Mouse (Mus musculus) cortical plate, adult 2 months (tissue): ENCODE measurements around the gene Sgf29. TPM values are rescaled to one million over a fixed set of nuclear protein-coding genes. Genes with fewer than 3 reads are reported as not detected.

Source experiments
- H3K27ac ChIP-seq: fragments of 200-500 bp; 2 replicates; pipeline ENCODE4 v1.5.1; 2012; ENCODE audit warnings: low read length, control low read depth, inconsistent platforms; ENCODE audit not compliant: insufficient read depth
- H3K4me1 ChIP-seq: fragments of 200-500 bp; 2 replicates; pipeline ENCODE4 v1.6.1; 2011; ENCODE audit warnings: low read length; ENCODE audit not compliant: control insufficient read depth, insufficient read depth
- H3K4me3 ChIP-seq: fragments of 200-500 bp; 2 replicates; pipeline ENCODE4 v1.5.1; 2011; ENCODE audit warnings: mild to moderate bottlenecking, low read length, control low read depth; ENCODE audit not compliant: insufficient read depth
- CTCF ChIP-seq: fragments of 200-500 bp; IDR thresholded peaks from 2 replicates; pipeline ENCODE4 v1.5.1; 2011; ENCODE audit warnings: mild to moderate bottlenecking, control low read depth, low read length; ENCODE audit not compliant: insufficient read depth; ENCODE audit errors: extremely low read depth
- POLR2A ChIP-seq: fragments of 200-500 bp; IDR thresholded peaks from 2 replicates; pipeline ENCODE4 v1.6.1; 2011; ENCODE audit warnings: mild to moderate bottlenecking, low read length, control low read depth; ENCODE audit not compliant: insufficient read depth; ENCODE audit errors: extremely low read depth
- polyA plus RNA-seq: library from polyadenylated mRNA; depleted of rRNA; stranded (reverse); fragments of >200 nt; gene quantifications from 2 replicates; pipeline ENCODE4 v1.2.3, GENCODE M21; 2012

The Sgf29 gene
- polyA plus RNA-seq, 1 experiment: 43.4 TPM

- Histone ChIP-seq H3K4me1 (peaks cover 6% of the 10 kb centered on the region; the same call in 1 of the 2 replicates), H3K4me3 (peak overlapping the region; percentile 74), H3K27ac (no peak overlapping the region)
- TF ChIP-seq CTCF (no peak), POLR2A (no peak)
Measured at GRCm38 (mm10) chr7:126694441-126695051, 45.4 kb downstream of the Sgf29 start.

- H3K27ac ChIP-seq: peak within 1 kb of the TSS; percentile 76
- no peak for TF ChIP-seq CTCF
- TF ChIP-seq POLR2A: 0 out of 2 replicates have a peak, but pooled peaks have one; percentile 3
- H3K4me1 ChIP-seq: peaks cover 6% of the 10 kb centered on the region; the same call in 1 of the 2 replicates
- H3K4me3 ChIP-seq: peak within 1 kb of the TSS; percentile 74
Measured at GRCm38 (mm10) chr7:126695210-126695611, 46.1 kb downstream of the Sgf29 start, which contains the start of gene Bola2. TSS of gene Bola2 (plus strand) at chr7:126695401.

GRCm38 (mm10) chr7:126695631-126696207, 46.6 kb downstream of the Sgf29 start, which contains the start of gene Slx1b:
TSS of gene Slx1b (minus strand) at chr7:126695784.
- peak within 1 kb of the TSS; percentile 74 for H3K4me3 ChIP-seq
- peak within 1 kb of the TSS; percentile 76 for H3K27ac ChIP-seq
- peak; percentile 62; the same call in 1 of the 2 replicates for TF ChIP-seq POLR2A
- peak; percentile 85 for TF ChIP-seq CTCF
- H3K4me1 ChIP-seq: peaks cover 8% of the 10 kb centered on the region; the same call in 1 of the 2 replicates

DNA sequence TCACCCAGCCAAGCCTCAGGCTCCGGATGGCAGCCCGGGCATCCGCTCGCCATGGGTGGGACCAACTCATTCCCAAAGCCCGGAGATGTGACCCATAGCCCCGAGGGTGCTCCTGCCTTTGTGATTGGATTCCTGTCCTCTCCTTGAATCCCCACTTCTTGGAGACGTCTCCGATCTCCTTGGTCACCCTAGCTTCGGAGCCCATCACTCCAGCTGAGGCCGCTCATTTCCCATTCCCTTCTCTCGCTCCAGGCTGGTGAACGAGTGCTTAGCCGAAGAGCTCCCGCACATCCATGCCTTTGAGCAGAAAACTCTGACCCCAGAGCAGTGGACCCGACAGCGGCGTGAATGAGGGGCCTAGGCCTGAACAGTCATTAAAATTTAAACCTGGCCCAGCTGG, 47.2 kb downstream of the Sgf29 start:
- peak overlapping the region; percentile 74 for H3K4me3 ChIP-seq
- H3K27ac ChIP-seq: no peak overlapping the region
- H3K4me1 ChIP-seq: peaks cover 10% of the 10 kb centered on the region; the same call in 1 of the 2 replicates
- 0 out of 2 replicates have a peak, but pooled peaks have one; percentile 8 for TF ChIP-seq POLR2A
- no peak for TF ChIP-seq CTCF

- TF ChIP-seq POLR2A (no peak), CTCF (no peak)
- Histone ChIP-seq H3K4me1 (peaks cover 11% of the 10 kb centered on the region; the same call in 1 of the 2 replicates), H3K4me3 (peak overlapping the region; percentile 74), H3K27ac (no peak overlapping the region)
Measured at GRCm38 (mm10) chr7:126696886-126697285, 47.8 kb downstream of the Sgf29 start.

DNA sequence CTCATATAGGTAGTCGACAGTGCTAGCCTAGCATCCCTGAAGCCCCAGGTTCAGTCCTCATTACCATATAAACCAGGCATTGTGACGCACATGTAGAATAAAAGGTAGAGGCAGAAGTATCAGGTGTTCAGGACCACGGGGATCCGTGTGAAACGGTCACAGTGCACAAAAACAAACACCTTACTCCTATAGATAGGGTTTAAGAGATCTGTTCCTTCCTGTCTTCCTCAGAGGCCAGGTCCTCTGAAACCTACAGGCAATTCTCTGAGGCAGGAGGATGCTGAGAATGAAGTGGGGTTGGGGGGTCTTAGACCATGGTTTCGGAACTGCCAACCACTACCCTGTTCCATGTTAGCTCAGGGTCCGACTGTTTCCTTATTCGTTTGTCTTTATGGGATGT, 48.7 kb downstream of the Sgf29 start:
- no peak overlapping the region for H3K27ac ChIP-seq
- peaks cover 12% of the 10 kb centered on the region; the same call in 1 of the 2 replicates for H3K4me1 ChIP-seq
- TF ChIP-seq CTCF: no peak
- no peak for TF ChIP-seq POLR2A
- H3K4me3 ChIP-seq: no peak overlapping the region

DNA sequence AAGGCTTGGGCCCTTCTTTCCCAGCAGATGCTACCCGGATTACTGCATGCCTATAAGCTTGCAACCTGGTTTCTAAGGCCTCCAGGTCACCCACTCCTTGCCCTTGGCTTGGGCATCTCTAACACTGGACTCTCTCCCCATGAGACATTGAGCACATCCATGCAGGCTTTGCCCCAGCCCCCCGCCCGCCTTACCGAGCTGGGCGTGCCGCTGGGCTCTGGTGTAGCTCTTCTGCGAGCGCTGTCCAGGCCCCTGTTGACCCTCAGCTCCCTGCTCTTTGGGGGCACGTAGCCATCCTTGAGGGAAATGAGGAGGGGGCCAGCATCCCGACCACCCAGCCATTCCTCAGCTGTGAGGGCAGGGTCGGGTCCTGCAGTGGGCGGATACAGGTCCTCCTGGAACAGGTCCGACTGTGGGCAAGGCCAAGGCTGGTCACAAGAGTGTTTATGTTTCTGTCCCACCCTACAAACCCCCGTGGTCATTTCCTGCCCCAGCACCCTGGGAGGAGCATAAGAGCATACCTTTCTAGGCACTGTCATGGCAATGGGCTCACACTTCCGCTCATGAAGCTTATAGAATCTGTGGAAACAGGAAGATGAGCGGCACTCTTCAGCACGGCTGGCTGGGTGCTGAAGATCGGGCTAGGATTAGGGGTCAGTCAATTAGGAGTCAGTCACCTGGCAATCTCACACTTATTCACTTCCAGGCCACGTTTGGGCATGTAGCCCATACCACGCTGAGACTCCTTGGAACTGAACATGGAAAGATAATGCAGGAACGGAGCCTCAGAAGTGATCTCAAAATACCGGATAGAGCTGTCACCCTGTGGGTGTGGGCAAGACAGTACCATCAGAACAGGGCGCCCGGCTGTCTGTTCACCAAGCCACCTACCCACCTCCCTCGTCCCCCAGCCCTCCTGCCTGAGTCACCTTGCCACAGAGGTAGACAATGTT, 51.2 kb downstream of the Sgf29 start:
- no peak overlapping the region for H3K27ac ChIP-seq
- H3K4me3 ChIP-seq: peak overlapping the region; percentile 94; the same call in 1 of the 2 replicates
- TF ChIP-seq POLR2A (no peak), CTCF (no peak)
- H3K4me1 ChIP-seq: peaks cover 10% of the 10 kb centered on the region; the same call in 1 of the 2 replicates

DNA sequence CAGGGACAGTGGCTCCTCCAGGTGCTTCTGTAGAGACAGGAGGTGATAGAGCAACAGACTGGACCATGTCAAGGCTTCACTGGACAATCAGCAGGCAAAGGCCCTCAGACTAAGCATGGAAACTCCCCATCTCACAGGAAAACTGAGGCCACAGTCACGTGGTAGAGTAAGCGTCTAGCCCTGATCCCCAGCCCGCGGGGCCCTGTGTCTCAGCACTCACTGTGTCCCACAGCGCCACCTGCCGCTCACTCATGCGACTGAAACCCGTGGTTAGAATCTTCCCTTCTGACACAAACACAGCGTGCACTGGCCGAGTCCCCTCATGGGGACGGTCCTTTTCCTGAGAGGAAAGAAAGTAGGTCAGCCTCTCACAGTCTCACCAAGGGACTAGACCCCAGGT, 52.0 kb downstream of the Sgf29 start:
- TF ChIP-seq POLR2A (peak; percentile 28; the same call in 1 of the 2 replicates), CTCF (peak; percentile 85)
- H3K27ac ChIP-seq: no peak overlapping the region

DNA sequence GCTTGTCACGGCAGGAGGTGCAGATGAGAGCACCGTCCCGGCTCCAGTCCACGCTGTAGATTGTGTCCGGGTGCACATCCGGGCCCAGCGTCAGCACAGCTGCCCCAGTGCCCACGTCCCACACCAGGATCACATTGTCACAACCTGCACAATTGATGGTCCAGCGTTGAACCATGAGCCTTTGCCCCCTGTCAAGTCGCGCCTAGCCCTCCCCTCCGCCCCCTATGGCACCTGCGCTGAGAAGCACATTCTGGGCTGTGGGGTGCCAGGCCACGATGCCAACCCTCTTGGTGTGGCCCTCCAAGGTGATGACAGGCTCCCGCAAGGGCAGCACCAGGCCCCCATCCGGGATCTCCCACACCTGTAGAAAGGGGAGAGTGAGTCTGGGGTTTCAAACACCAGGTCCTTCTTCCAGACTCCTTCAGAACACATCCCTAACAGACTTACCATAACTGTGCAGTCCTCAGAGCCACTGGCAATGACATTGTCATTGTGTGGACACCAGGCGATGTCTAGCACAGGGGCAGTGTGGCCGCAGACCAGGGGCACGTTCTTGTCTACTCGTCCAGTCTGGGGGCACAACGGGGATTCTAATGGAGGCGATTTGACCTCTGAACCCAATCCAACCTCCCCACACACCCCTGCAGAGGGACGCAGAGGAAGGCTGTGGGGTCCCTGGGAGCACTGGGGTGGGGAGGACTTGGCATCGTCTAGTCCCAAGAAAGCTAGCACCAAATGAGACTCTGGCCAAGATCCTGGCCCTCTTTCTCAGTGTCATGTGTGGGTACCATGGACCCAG, 52.6 kb downstream of the Sgf29 start:
- TF ChIP-seq CTCF (no peak), POLR2A (no peak)
- 0 out of 2 replicates have a peak overlapping the region, but pooled peaks have one; percentile 2 for H3K27ac ChIP-seq
- peak overlapping the region; percentile 94 for H3K4me3 ChIP-seq
- peaks cover 8% of the 10 kb centered on the region; the same call in 1 of the 2 replicates for H3K4me1 ChIP-seq

More for the DNA sequence above, 52.0 kb downstream of the Sgf29 start:
- Histone ChIP-seq H3K4me1 (peaks cover 10% of the 10 kb centered on the region; the same call in 1 of the 2 replicates), H3K4me3 (peak overlapping the region; percentile 94; the same call in 1 of the 2 replicates)
